Mouse (Mus musculus) lung, postnatal 25 days (tissue): ENCODE measurements around the gene Ssh1.
A peak's percentile ranks its signal among the peaks of the same experiment; 100 is the strongest.

Experiments used
- DNase-seq: peaks from one replicate; pipeline ENCODE4 v3.0.0; 2022; ENCODE audit warnings: low spot score

Gene Ssh1

GRCm38 (mm10) chr5:113993487-113994465 lies at the start of gene Ssh1:
Gene Ssh1 (minus strand): TSS chr5:113993894.
- DNase-seq = peak; percentile 89

GRCm38 (mm10) chr5:114041327-114041930 lies 47.7 kb upstream of the Ssh1 start:
- peak; percentile 38 for DNase-seq

- DNase-seq = no peak
These were observed 47.2 kb upstream of the Ssh1 start for GRCm38 (mm10) chr5:114040911-114041310.

GRCm38 (mm10) chr5:114040508-114040907 lies 46.8 kb upstream of the Ssh1 start:
- DNase-seq = no peak

GRCm38 (mm10) chr5:114035111-114035510 lies 41.4 kb upstream of the Ssh1 start:
- no peak for DNase-seq

GRCm38 (mm10) chr5:114034393-114034792 lies 40.7 kb upstream of the Ssh1 start:
- DNase-seq = no peak

- DNase-seq = no peak
These were observed 38.6 kb upstream of the Ssh1 start for GRCm38 (mm10) chr5:114032161-114032763.

- no peak for DNase-seq
These were observed 37.0 kb upstream of the Ssh1 start for GRCm38 (mm10) chr5:114030652-114031051.

GRCm38 (mm10) chr5:114028111-114028510 lies 34.4 kb upstream of the Ssh1 start:
- no peak for DNase-seq

GRCm38 (mm10) chr5:114027217-114027944 lies 33.7 kb upstream of the Ssh1 start:
- DNase-seq = no peak

- no peak for DNase-seq
These were observed 31.2 kb upstream of the Ssh1 start for GRCm38 (mm10) chr5:114024885-114025284.

GRCm38 (mm10) chr5:114024390-114024789 lies 30.7 kb upstream of the Ssh1 start:
- DNase-seq = no peak

- DNase-seq = no peak
These were observed 21.4 kb upstream of the Ssh1 start for GRCm38 (mm10) chr5:114015121-114015520.

GRCm38 (mm10) chr5:114009049-114009448 lies 15.4 kb upstream of the Ssh1 start:
- DNase-seq = no peak

GRCm38 (mm10) chr5:114007753-114008453 lies 14.2 kb upstream of the Ssh1 start:
- DNase-seq = no peak

- DNase-seq = no peak
These were observed 13.3 kb upstream of the Ssh1 start for GRCm38 (mm10) chr5:114006974-114007373.

GRCm38 (mm10) chr5:114005100-114005499 lies 11.4 kb upstream of the Ssh1 start:
- DNase-seq = no peak

GRCm38 (mm10) chr5:114004573-114004972 lies 10.9 kb upstream of the Ssh1 start:
- DNase-seq = no peak

GRCm38 (mm10) chr5:114003542-114003941 lies 9.8 kb upstream of the Ssh1 start, which contains the start of gene Dao:
Gene Dao (plus strand): TSS chr5:114003703.
- no peak for DNase-seq

- peak; percentile 72 for DNase-seq
These were observed 5.7 kb upstream of the Ssh1 start for GRCm38 (mm10) chr5:113999382-113999781.

GRCm38 (mm10) chr5:113996458-113996857 lies 2.8 kb upstream of the Ssh1 start:
- no peak for DNase-seq
